Mouse (Mus musculus): ENCODE results near the gene Serpinb1b. TPM values are rescaled to one million over a fixed set of nuclear protein-coding genes. Genes with fewer than 3 reads are reported as not detected.
"Not testable (repeated sequence)": the region's sequence is repeated elsewhere in the genome, so short reads cannot be mapped to it uniquely, and the experiment has no call there.

Gene Serpinb1b
- total RNA-seq (2018; cell fraction: chromatin; rRNA removed), result 1 to 10 TPM in 1 of 26 experiments, not detected in 25; 2.6 TPM
- under 1 TPM in 22 of 26 experiments, not detected in 4; 0.09 to 0.41 (median 0.17) TPM for total RNA-seq (2018; cell fraction: cytosol; rRNA removed)
- total RNA-seq (2018; cell fraction: nucleus; rRNA removed), result under 1 TPM in 4 of 26 experiments, not detected in 22; 0.28 to 0.56 (median 0.45) TPM
- 0.22 to 0.30 TPM in 2 of 3 replicates, not detected in the other for polyA plus RNA-seq (2018)

DNA sequence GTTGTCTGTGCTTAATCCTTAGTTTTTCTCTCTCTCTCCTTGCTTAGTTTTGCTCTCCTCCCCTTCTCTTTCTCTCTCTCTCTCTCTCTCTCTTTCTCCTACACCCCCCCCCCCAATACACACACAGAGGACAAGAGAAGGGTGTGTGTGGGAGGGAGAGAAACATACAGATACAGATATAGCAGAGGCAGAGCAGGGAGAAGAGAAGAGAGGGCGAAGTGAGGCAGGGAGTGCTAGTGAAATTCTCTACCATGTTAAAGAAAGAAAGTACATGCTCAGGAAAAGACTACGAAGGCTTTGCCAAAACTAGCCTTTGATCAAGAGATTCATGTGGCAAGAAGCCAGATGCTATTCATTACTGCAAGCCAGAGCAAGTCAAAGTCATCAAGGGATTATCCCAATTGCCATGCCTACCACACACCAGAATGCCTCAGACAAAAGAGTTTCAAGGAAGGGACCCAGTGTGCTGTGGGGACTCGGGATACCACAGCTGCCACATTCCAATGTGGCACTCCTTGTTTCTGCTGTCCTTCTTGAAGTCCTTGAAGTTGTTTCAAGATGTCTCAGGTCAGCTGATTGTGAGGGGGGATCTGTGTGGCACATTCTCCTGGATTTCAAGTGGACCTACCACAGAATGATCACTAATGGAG, at the start of gene Serpinb1b:
Gene Serpinb1b (plus strand): TSS at position 520 of the 650 bp plus-strand sequence.
- Histone ChIP-seq H3K79me2 (ENCODE audit: inconsistent target) (no peaks in the 10 kb centered on the region), H3K27ac (no peak within 1 kb of the TSS), H3K4me3 (ENCODE audit: inconsistent target) (no peak within 1 kb of the TSS), H3K36me3 (ENCODE audit: inconsistent target) (no peaks in the 10 kb centered on the region)
- 93% methylated on average over 3 of the region's 3 CpGs for WGBS (ENCODE audit: missing documents)

DNA sequence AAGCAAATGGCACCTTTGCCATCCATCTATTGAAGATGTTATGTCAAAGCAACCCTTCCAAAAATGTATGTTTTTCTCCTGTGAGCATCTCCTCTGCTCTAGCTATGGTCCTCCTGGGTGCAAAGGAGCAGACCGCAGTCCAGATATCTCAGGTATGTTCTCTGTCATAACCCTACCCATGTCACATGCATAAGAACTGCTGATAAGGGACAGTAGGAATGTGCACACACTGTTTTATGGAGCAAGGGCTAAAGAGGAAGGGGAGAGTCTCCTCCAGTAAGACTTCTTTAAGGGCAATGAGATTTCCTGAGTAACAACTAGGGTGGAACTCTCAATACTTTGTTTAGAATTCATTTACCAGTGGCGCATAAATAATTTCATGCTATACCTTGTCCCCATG, 48.9 kb upstream of the Serpinb1b start:
- H3K79me2 ChIP-seq (ENCODE audit: inconsistent target); H3K27ac ChIP-seq; H3K36me3 ChIP-seq (ENCODE audit: inconsistent target); H3K4me3 ChIP-seq (ENCODE audit: inconsistent target): not testable (repeated sequence)
- 97% methylated on average over 2 of the region's 2 CpGs for WGBS (ENCODE audit: missing documents)

DNA sequence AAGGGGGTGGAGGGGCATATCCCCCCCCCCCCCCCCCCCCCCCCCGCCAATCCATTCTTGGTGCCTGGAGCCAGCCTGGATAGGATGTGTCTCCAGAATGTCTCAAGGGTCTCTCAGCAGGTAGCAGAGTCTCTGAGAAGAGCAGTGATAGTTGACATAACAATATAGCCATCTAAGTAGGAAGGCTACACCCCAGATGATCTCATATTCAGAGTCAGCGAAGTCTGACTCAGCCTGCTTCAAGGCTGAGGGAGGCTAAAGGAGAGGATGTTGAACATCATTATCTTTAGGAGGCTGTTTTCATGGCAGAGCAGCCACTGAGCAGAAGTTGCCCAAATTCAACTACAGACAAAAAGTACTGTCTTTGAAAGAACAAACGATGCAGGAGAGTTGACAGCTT, 48.1 kb upstream of the Serpinb1b start:
- 95% methylated on average over 2 of the region's 3 CpGs for WGBS (ENCODE audit: missing documents)
- H3K79me2 ChIP-seq (ENCODE audit: inconsistent target), result no peaks in the 10 kb centered on the region
- no peak overlapping the region for H3K27ac ChIP-seq
- H3K36me3 ChIP-seq (ENCODE audit: inconsistent target), result no peaks in the 10 kb centered on the region
- no peak overlapping the region for H3K4me3 ChIP-seq (ENCODE audit: inconsistent target)

DNA sequence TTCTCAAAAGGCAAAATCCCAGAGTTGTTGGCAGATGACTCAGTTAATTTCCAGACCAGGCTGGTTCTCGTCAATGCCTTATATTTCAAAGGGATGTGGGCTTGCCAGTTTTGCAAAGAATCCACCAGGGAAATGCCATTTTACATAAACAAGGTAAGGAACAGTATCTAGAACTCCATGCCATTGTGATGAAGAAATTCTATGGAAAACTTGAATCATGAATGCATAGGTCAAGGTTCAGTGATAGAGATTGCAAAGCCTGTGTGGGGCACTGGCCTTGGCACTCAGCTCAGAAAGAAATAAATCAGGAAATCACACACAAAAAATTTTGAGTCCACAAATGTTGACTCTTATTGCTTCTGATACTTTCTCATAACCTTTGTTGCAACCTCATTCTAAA, 42.9 kb upstream of the Serpinb1b start:
- Histone ChIP-seq H3K4me3 (ENCODE audit: inconsistent target) (no peak overlapping the region), H3K27ac (no peak overlapping the region), H3K36me3 (ENCODE audit: inconsistent target) (no peaks in the 10 kb centered on the region), H3K79me2 (ENCODE audit: inconsistent target) (no peaks in the 10 kb centered on the region)
- 100% methylated on average over 1 of the region's 1 CpGs for WGBS (ENCODE audit: missing documents)

DNA sequence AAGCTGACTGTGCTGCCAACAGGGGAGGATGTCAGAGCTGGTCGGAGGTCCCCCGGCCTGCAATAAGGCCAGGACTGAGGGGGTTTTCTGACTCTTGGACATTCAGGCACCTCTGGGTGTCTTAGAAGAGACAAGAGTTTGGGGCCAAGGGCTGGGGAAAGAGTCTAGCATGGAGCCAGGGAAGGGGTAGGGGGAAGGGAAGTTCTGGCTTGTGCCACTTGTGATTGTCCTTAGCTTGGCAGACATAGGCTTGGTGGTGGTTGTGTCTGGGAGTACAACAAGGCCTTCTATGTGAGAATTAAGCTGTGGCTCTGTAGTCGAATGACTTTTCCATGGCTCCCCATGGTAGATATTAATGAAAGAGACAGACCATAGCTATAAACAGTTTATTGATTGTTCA, 34.8 kb upstream of the Serpinb1b start:
- Histone ChIP-seq H3K27ac (no peak overlapping the region), H3K4me3 (ENCODE audit: inconsistent target) (no peak overlapping the region), H3K36me3 (ENCODE audit: inconsistent target) (no peaks in the 10 kb centered on the region), H3K79me2 (ENCODE audit: inconsistent target) (no peaks in the 10 kb centered on the region)
- 90% methylated on average over 3 of the region's 3 CpGs for WGBS (ENCODE audit: missing documents)

DNA sequence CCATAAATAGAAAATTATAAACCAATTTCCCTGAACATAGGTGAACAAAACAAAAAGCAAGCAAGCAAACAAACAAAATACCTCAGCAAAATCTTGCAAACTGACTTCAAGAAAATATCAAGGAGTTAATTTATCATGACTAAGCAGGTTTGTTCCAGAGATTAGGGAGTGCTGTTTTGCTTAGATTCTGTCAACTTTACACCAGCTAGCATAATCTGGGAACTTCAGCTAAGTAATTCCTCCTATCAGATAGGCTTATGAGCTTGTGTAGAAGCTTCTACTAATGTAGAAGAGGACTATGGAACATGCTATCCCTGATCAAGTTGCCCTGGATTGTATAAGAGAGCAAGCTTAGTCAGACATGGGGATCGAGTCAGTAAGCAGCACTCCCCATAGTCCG, 31.1 kb upstream of the Serpinb1b start:
- no peak overlapping the region for H3K27ac ChIP-seq
- 58% methylated on average over 2 of the region's 2 CpGs for WGBS (ENCODE audit: missing documents)

DNA sequence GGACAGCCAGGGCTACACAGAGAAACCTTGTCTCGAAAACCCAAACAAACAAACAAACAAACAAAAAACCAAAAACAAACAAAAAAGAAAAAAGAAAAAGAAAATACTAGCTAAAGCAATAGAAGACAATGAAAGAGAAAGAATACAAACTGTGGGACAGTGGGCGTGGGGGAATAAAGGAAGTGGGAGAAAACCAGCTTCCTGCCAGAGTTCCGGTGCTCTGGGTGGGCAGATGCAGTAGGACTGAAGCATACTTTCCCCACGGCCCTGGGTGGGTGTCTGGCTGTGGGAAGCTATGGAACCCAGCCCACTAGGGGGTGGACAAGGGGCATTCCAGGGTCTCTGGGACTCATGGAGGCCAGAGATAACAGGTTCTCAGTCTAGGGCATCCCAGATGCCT, 30.2 kb upstream of the Serpinb1b start:
- no peaks in the 10 kb centered on the region for H3K36me3 ChIP-seq (ENCODE audit: inconsistent target)
- H3K4me3 ChIP-seq (ENCODE audit: inconsistent target), result no peak overlapping the region
- H3K79me2 ChIP-seq (ENCODE audit: inconsistent target), result no peaks in the 10 kb centered on the region
- H3K27ac ChIP-seq, result no peak overlapping the region
- 18% methylated on average over 3 of the region's 4 CpGs for WGBS (ENCODE audit: missing documents)

More for the DNA sequence above, 31.1 kb upstream of the Serpinb1b start:
- Histone ChIP-seq H3K36me3 (ENCODE audit: inconsistent target) (no peaks in the 10 kb centered on the region), H3K4me3 (ENCODE audit: inconsistent target) (no peak overlapping the region), H3K79me2 (ENCODE audit: inconsistent target) (no peaks in the 10 kb centered on the region)

DNA sequence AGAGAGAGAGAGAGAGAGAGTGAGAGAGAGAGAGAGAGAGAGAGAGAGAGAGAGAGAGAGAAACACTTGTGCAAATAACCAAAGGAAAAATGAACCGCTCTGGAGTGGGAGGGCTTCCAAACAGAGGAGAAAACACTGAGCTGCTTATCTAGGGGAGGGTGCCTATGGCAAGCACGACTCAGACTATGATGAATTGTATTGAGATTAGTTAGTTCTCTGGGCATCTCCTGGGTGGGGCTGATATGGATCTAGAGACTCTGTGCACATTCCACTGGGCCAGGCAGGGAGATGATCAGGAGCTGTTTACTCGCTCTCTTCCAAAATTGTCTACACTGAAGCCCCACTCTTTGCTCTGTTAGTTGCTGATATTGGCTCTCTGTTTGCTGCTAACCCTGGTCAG, 26.7 kb upstream of the Serpinb1b start:
- Histone ChIP-seq H3K27ac (no peak overlapping the region), H3K79me2 (ENCODE audit: inconsistent target) (no peaks in the 10 kb centered on the region), H3K4me3 (ENCODE audit: inconsistent target) (no peak overlapping the region), H3K36me3 (ENCODE audit: inconsistent target) (no peaks in the 10 kb centered on the region)
- 81% methylated on average over 3 of the region's 3 CpGs for WGBS (ENCODE audit: missing documents)

DNA sequence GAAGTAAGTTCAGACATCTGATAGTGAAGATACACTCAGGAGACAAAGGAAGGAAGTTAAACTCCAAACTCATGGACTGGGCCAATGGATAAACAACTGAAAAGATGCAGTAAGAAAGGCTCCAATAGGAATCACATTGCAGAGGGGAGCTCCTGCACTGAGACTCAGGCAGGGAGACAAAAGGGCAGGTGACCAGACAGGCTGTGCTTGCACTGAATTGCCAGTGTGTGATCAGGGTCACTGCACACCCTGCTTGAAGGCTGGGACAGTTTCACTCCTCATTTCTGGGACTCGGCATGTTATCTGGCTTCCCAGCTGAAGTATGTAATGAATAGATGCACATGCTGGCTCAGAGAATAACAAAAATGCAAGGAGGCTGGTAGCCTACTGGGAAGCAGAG, 15.3 kb upstream of the Serpinb1b start:
- H3K27ac ChIP-seq, result no peak overlapping the region
- 89% methylated on average over 1 of the region's 1 CpGs for WGBS (ENCODE audit: missing documents)
- H3K36me3 ChIP-seq (ENCODE audit: inconsistent target), result no peaks in the 10 kb centered on the region
- no peaks in the 10 kb centered on the region for H3K79me2 ChIP-seq (ENCODE audit: inconsistent target)
- H3K4me3 ChIP-seq (ENCODE audit: inconsistent target), result no peak overlapping the region

DNA sequence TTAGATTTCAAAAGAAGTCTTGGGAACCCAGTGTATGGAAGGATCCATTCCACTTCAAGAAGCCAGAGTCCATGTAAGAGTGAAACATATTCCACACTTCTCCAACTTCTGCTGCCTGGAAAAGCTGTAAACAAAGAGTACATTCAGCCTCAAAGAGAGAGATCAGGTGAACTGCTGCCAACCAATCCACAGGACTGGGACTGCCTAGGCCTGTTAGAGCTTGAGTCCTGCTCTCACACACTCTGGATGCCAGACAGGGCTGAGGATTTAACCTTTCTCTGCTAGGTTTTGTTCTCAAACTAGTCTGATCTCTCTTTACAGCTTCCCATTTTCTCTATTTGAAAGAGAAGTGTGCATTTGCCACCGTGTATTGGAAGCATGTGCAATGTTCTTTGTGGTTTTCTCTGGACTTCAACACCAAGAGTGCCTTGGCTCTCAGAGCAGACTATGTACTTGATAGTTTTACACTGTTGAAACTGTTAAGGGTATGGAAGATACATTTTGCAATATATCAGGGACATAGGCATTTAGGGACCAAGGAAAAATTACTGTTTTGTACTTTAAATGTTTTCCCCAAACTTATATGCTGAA, 10.9 kb upstream of the Serpinb1b start:
- Histone ChIP-seq H3K36me3 (ENCODE audit: inconsistent target) (no peaks in the 10 kb centered on the region), H3K4me3 (ENCODE audit: inconsistent target) (no peak overlapping the region), H3K27ac (no peak overlapping the region), H3K79me2 (ENCODE audit: inconsistent target) (no peaks in the 10 kb centered on the region)
- WGBS (ENCODE audit: missing documents), result 0% methylated on average over 1 of the region's 1 CpGs

DNA sequence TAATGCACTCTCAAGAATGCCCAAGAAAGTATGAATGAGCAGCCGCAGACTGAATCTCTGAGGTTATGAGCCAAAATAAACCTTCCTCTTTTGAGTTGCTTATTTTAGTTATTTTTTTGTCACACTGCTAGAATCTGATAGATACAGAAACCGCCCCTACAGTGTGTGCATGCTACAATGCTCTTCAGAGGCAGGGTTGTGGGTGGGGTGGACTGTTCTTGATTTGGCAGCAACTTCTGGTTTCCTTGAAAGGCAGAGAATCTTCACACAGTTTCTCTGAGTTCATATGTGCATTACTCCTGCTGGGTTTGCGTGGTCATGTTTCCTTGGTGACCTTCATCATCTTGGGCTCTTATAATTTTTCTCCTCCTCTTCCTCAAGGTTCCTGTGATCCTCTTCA, 10.2 kb upstream of the Serpinb1b start:
- Histone ChIP-seq H3K36me3 (ENCODE audit: inconsistent target) (no peaks in the 10 kb centered on the region), H3K4me3 (ENCODE audit: inconsistent target) (no peak overlapping the region), H3K79me2 (ENCODE audit: inconsistent target) (no peaks in the 10 kb centered on the region), H3K27ac (no peak overlapping the region)
- 55% methylated on average over 3 of the region's 3 CpGs for WGBS (ENCODE audit: missing documents)

DNA sequence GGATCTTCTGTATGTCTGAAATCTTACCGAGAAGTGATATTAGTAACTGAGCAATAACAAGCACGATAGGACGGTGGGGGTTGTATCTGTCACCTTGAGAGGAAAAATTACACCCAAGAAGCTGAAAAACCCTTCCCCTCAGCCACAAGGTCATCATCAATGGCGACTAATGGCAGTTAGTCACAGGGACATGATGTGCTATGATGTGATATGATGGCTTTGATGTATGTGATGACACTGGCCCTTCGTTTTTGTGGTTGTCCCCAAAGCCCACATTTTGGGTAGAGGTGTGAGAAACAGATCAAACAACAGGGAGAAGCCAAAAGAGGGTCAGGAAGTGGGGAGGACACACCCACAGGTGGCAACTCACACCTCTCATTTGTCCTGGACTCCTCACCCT, 6.6 kb upstream of the Serpinb1b start:
- 91% methylated on average over 5 of the region's 5 CpGs for WGBS (ENCODE audit: missing documents)
- Histone ChIP-seq H3K79me2 (ENCODE audit: inconsistent target) (no peaks in the 10 kb centered on the region), H3K36me3 (ENCODE audit: inconsistent target) (no peaks in the 10 kb centered on the region), H3K27ac (no peak overlapping the region), H3K4me3 (ENCODE audit: inconsistent target) (no peak overlapping the region)

DNA sequence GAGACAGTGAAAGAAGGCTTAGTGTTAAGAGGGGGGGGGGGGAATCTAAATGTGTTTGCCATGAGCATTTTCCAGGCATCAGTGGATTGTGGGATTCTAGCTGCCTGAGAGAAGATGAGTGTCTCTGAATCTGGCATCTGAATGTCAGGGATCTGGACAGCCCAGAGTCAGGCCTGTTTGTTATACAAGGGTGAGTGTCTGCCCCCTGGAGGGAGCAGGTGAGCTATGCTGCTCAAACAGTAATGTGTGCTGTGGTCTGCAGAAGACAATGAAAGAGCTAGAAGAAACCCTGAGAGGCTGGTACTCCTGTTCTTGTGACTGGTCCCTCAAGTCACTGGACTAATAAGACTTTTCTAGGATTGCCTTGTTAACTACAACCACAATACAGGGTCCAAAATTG, 4.3 kb upstream of the Serpinb1b start:
- H3K36me3 ChIP-seq (ENCODE audit: inconsistent target), result no peaks in the 10 kb centered on the region
- no peak overlapping the region for H3K4me3 ChIP-seq (ENCODE audit: inconsistent target)
- no peaks in the 10 kb centered on the region for H3K79me2 ChIP-seq (ENCODE audit: inconsistent target)
- H3K27ac ChIP-seq, result no peak overlapping the region

DNA sequence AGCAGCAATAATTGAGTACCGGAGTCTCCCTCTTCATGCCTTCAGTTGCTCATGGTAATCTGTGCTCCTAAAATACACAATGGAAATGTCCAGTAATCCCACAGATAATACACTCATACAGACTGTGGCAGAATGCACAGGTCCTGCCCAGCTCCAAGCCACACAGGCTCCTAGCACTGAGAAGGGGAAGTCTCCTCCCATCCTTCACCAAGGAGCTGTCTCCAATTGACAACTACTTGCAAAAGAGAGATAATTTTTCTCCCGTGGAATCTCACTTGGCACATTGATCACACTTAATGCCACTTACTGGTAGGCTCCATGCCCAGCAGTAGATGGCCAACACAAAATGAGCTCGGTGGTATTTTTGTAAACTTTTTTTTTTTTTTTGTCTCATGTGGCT, 2.1 kb upstream of the Serpinb1b start:
- H3K36me3 ChIP-seq (ENCODE audit: inconsistent target), result no peaks in the 10 kb centered on the region
- 52% methylated on average over 3 of the region's 3 CpGs for WGBS (ENCODE audit: missing documents)

DNA sequence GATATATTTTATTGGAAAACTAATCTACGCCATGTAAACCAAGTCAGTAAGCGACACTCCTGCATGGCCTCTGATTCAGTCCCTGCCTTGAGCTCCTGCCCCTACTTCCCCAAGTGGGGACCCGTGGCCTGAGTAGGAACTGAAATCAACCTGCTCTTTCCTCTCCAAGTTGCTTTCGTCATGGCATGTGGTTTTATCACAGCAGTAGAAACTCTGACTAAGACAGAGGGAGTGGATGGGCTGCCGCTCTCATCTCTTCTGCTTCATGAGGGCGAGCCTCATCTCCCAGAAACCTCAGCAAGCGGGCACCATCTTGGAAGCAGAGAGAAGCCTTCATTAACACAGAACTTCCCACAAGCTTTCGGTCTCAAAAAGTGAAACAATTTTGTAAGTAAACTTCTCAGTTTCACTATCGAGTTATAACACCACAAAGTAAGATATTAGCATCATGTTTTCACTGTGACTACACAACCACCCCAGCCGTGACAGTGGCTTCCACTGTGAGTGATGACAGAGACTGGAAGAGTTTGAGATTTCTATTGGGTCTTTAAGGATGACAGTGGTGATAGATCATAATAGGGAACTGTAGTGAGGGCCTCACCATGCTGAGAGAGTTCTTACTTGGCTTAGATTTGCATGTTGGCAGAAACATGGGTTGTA, 1.2 kb upstream of the Serpinb1b start:
- H3K36me3 ChIP-seq (ENCODE audit: inconsistent target), result no peaks in the 10 kb centered on the region
- H3K4me3 ChIP-seq (ENCODE audit: inconsistent target), result no peak overlapping the region
- WGBS (ENCODE audit: missing documents), result 35% methylated on average over 9 of the region's 10 CpGs
- no peaks in the 10 kb centered on the region for H3K79me2 ChIP-seq (ENCODE audit: inconsistent target)
- H3K27ac ChIP-seq, result no peak overlapping the region; the same call in 1 of the 2 replicates

More for the DNA sequence above, 2.1 kb upstream of the Serpinb1b start:
- no peak overlapping the region for H3K27ac ChIP-seq
- no peaks in the 10 kb centered on the region for H3K79me2 ChIP-seq (ENCODE audit: inconsistent target)
- H3K4me3 ChIP-seq (ENCODE audit: inconsistent target), result no peak overlapping the region

Data from macrophage (primary cell).